Mouse (Mus musculus) thymus, postnatal 25 days (tissue): ENCODE data around the gene Ccdc134.
"Not testable (repeated sequence)": the region's sequence is repeated elsewhere in the genome, so short reads cannot be mapped to it uniquely, and the experiment has no call there.

Experiments
- DNase-seq: peaks from one replicate; pipeline ENCODE4 v3.0.0; 2022

Ccdc134 gene

DNA sequence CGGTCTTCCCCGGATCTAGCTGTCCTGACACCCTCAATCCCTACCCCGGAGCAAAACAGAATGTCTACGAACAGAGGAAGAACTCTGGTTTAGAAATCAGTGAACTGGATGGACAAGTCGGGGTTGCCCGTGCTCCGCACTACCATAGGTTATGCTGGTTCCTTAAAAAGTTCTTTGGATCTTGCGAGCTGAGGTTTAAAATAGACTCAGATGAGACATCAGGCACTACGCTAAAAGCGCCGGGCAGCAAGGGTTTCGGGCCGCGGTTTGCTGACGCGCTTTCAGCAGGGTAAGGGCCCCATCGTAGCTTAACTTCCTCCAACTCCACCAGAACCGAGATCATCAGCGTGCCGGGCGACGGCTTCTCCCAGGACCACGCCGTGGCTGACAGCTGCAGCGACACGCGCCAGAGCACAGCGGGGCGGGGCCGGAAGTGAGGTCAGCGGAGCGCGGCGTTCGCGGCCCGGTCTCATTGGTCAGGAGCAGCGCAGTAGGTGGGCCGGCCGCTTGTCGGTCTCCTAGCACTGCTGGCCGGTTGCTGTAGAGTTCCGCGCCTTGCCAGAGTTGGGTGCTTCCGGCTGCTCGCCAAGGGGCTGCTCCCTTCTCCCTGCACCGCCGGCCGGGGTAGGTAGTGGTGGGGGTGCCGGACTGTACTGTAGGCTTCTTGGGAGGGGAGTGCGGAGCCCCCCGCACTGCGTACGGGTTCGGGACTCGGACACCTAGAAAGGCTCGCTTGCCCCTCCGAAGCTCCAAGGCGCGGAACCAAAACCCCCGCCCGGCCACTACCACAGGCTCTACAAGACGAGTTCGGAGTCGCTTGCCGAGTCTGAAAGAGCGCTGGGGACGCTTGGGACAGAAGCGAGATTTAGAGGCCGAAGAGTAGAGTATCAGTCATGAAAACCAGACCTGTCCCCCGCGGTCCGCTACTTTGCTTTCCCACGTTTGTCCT lies at the start of gene Ccdc134:
TSS of gene Ccdc134 (plus strand) at position 497 of the 949 bp plus-strand sequence.
- DNase-seq: peak; percentile 96

DNA sequence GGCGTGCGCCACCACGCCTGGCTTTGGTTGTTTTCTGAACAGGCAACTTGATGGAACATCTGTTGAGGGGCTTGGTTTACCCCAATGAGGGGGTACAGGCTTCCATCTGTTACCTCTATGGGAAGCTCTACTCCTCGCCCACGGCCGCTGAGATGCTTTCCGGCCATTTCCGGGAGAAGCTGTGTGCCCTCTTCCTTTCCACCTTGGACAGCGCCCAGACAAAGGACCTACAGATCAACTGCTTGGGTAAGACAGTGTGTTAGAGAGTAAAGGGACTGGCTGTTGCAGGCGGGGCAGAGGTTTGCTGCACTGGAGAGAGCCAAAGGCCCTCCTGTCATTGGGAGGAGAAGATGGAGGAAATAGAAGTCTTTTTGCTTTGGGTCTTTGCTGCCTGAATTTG lies 47.8 kb upstream of the Ccdc134 start:
- DNase-seq: no peak

DNA sequence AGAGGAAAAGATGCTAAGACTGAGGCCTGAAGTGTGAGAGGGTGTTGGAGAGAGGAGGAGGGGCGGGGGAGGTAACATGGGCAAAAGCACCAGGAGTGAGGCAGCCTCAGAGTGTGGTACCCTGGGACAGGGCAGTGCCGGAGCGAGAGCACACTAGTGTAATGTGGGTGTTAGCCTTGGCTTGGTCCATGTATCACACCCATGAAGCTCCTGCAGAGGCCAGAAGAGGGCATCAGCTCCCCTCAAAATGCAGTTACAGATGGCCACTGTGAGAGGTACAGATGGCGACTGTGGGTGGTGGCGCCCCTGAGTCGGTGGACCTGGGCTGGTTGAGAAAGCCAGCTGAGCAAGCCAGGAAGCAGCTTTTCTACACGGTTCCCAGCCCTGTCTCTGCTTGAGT lies 46.6 kb upstream of the Ccdc134 start:
- peak; percentile 58 for DNase-seq

GRCm38 (mm10) chr15:82085606-82086005 lies 42.1 kb upstream of the Ccdc134 start:
- no peak for DNase-seq

- DNase-seq: no peak
These were observed 41.6 kb upstream of the Ccdc134 start for GRCm38 (mm10) chr15:82086131-82086530.

DNA sequence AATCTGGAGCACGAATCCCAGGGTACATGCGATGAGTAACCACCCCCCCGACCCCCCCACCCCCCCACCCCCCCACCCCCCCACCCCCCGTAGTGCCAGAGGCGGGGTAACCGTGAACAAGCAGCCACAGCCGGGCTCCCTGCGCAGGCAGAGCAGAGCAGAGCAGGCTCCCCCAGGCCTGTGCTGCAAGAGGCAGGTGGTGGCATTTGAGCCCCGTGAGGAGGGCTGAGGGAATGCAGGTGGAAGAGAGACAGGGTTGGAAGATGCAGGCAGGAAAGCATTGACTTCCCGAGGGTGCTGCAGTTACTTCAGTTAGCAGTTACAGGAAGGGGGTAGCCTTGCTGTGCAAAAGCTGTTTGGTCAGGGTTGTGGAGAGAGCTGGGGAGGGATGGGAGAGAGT lies 40.5 kb upstream of the Ccdc134 start:
- peak; percentile 8 for DNase-seq

DNA sequence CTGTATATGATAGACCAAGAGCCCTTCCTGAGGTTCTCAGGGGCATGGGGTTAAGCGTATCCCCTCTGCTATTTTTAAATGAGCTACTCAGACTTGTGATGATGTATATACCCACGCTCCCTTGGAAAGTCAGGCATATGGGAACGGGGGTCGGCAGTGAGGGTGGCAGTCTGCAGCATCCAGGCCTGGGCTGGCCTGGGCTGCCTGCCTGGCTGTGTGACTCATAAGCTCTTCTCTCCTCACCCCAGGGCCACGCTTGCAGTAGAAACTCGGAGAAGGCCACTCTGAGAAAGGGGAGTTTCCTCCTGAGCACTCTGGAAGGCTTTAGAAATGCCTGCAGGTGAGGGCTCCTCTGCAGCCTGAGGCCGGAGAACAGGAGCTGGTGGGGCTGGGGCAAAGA lies 36.7 kb upstream of the Ccdc134 start:
- no peak for DNase-seq

DNA sequence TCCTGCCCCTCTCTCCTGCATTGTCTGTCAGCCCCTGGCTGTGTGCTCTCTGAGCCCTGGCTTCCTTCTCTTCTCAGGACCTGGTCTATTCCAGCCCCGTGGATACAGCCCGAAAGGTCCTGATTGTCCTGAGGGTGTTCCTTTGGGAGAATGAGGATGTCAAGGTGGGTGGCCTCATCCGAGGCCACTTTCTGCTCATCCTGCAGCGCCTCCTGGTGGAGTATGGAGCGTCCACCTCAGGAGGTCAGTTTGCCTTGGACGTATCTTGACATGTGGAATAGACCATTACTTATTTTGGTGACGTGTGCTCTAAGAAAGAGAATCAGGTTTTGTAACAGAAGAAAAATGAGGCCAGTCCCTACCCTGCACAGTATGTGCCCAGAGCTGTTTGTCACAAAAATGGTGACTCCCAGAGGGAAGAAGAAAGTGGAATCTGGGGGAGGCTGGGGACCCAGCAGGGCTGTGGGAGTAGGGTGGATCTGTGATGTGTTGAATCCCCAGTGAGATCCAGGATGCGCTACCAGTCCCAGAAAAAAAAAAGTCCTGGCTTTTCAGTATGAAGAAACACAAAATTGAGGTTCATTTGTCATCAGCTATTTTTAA lies 20.7 kb upstream of the Ccdc134 start:
- peak; percentile 23 for DNase-seq

- DNase-seq: no peak
These were observed 7.2 kb upstream of the Ccdc134 start for GRCm38 (mm10) chr15:82120544-82120943.

DNA sequence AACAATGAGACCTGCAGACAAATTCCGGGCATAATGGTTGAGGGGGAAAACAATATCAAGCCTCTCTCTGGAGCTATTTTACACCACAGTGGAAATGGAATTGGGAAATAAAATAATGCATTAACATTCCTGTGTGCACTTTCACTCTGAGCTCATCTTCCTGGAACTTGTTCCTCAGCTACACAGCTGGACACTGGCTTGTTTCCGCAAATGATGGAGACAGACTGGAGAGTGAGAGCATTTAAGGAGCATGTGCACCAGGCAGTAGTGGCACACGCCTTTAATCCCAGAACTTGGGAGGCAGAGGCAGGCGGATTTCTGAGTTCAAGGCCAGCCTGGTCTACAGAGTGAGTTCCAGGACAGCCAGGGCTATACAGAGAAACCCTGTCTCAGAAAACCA lies 1.0 kb upstream of the Ccdc134 start:
- not testable (repeated sequence) for DNase-seq

GRCm38 (mm10) chr15:82128398-82128797 lies 676 bp downstream of the Ccdc134 start:
- DNase-seq: no peak

DNA sequence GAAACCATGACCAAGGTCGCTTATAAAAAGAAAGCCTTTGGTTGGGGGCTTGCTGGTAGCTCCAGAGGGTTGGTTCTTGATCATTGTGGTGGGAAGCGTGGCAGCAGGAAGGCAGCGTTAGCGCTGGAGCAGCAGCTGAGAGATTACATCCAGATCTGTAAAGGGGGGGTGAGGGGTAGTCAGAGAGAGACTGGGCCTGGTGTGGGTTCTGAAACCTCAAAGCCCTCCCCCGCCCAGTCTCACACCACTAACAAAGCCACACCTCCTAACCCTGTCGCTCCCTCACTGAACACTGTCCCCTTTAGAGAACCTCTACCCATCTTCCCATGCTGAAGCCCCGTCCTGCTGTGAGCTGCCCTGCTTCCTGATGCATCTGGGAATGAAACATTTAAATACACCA lies 2.9 kb downstream of the Ccdc134 start:
- no peak for DNase-seq

GRCm38 (mm10) chr15:82135372-82135771 lies 7.7 kb downstream of the Ccdc134 start:
- DNase-seq: peak; percentile 54

DNA sequence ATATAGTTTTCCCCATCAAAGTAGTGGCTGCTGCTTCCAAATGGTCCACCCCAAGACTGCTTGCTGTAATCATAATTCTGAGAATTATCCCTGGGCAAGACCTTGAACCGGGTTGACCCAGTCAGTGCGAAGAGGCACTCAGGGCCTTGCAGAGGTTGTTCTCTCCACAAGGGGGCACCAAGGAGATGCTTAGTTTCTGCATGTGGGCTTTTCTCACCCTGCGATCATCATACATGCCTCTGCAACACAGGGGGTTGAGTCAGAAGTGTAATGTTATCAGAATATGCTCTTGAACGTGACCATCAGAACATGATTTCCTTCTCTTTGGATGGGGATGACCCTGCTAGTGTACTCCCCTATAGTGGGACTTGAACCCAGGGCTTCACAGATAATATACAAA lies 10.8 kb downstream of the Ccdc134 start:
- DNase-seq: peak; percentile 66

DNA sequence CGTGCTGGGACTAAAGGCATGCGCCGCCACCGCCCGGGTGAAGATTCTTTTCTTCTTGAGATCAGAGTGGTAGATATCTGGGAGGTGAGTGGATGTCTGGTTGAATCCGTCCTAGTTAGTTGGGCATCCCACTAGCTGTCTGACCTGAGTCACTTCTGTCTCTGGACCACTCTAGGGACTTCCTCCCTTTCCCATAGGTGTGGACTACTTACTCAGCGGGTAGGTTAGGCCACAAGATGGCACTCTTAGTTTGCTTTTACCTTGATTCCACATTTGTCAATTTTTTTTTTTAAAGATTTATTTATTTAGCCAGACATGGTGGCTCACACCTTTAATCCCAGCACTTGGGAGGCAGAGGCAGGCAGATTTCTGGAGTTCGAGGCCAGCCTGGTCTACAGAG lies 11.5 kb downstream of the Ccdc134 start:
- DNase-seq: peak; percentile 37

DNA sequence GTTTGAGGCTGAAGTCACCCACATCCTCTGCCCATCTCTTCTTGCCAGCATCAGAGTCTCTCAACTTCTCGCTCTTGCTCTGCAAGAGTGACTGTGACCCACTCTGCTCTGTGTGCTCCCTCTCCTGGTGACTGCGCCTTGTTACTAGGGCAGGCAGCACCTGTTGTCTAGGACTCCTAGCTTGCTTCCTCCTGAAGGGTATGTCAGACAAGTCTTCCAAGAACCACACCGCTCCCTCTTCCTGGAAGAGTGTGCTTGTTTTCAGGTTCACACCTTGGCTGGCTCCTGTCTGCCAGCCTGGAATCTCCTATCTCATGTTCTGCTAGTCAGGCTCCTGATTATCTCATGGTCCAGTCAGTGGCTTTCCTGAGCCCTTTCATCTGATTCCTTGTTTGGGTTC lies 12.6 kb downstream of the Ccdc134 start:
- DNase-seq: peak; percentile 76

GRCm38 (mm10) chr15:82144157-82144556 lies 16.4 kb downstream of the Ccdc134 start:
- DNase-seq: no peak

- no peak for DNase-seq
These were observed 17.7 kb downstream of the Ccdc134 start for GRCm38 (mm10) chr15:82145408-82145807.

DNA sequence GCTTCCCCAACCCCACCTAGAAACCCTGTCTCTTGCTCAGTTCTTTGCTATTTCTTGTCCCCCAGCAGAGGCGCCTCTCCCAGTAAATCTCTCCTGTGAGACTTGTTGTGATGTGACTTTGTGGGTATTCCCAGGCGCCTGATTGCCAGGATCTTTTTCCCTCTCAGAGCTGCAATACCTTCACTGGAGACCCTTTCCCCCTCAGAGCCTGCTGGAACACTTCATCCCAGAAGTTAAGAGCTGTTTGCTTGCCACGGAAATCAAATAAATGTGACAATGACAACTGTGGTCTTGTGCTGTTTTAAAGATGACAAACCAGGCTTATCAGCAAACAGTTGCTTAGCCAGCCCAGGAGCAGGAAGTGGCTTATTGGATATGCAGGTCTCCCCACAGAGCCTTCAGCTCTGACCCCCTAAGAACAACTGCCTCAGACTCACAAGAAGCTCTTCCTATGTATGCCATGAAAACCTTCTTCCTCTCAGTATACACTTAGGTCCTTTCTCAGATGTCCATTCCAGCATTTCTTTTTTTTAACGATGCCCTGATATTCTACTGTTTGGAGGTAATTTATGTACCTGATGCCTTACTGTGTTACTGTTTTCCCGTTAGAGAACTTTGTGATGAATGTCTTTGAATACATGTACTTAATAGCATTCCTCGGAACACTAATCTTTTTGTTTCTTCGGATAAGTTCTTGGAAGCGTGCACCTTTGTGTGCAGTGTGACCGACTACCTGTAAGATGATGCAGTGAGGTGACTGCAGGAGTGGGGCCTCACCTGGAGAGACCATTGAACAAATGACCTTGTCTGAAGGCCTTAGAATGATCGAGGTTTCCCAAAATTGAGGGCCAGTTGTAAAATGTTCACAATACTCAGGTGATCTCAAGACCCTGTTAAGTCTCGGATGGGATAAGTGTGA lies 18.4 kb downstream of the Ccdc134 start:
- no peak for DNase-seq

DNA sequence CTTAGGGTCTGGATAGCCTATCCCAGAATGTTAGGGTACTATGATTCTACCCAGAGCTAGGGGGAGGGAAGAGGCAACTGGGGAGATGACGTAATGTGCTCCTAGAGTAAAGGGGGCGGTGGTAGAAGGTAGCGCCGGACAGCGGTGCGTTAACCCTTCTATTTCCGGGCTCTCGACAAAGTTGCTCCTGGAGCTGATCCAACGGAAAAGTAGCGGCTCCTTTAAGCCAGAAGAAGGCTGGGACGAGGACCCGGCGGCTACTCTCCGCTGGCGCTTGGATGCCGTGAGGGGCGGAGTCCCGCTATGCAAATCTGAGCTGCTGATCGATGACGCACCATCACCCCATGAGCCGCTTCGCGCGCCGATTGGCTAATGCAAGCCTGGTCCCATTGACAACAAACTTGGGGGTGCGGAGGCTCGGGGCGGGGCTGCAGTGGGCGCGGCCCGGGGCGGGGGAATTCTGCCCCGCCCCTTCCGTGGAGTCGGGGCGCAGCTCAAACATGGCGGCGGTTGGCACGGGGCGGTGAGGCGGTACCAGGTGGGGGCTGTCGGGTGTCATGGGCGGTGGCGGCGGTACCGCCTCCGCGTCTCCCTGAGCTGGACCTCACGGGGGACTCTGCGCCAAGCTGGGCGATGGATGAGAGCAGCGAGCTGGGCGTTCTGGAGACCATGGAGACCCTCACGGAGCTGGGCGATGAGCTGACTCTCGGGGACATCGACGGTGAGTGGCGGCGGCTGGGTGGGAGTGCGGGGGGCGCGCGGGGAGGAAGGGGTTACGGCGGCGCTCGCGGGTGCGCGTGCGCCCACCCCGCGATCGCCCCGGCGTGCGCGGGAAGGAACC lies 19.3 kb downstream of the Ccdc134 start, which contains the start of gene Srebf2:
TSS of gene Srebf2 (plus strand) at position 412 of the 841 bp plus-strand sequence.
- peak; percentile 97 for DNase-seq

DNA sequence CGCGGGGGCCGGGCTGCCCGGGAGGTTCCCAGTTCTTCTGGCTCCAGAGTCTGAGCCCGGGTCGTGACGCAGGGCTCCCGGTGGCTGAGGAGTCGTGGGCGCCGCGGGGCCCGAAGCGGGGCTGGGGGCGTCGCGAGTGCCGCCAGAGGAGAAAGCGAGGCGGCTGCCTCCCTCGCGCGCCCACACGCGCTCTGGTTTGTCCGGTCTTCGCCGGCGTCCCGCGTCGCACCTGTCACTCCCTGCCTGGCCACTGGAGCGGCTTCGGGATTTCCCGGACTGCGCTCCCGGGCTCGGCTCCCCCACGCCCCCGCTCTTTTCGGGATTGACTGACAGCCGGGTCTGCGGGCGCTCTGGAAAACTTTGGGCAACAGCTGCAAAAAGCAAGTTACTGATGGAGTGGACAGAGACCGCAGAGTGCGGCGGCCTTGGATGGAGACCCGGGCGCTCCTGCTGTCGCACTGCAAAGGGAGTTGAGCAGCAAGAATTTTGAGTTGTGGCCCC lies 19.9 kb downstream of the Ccdc134 start:
- DNase-seq: no peak

DNA sequence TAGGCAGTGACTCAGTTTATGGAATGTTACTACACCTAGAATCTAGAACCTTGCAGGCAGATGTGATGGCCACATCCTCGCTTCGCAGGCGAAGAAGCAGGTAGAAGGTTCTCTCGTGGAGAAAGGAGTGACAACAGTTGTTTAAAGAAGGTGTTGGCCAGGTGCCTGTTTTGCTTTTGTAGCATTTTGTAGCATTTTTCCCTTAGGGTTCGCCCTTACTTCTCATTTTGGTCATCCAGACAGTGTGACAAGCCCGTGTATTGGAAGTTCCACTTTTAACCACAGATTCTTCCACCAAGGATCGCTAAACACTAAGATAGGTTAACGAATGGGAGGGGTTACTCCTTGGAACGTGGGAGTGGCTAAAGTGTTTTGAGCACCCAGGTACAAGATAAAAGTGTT lies 20.8 kb downstream of the Ccdc134 start:
- DNase-seq: no peak
